Mouse (Mus musculus) retina, adult 2 months (tissue): ENCODE measurements at regions not wholly inside any gene's neighbourhood (a gene's known extent, or its start where the extent isn't known, plus 50 kb on each side); places are given as distances from the start of the nearest gene placed in this dataset.
"Not testable (repeated sequence)": the region's sequence is repeated elsewhere in the genome, so short reads cannot be mapped to it uniquely, and the experiment has no call there.

Experiments
- DNase-seq: peaks from one replicate; pipeline ENCODE4 v3.0.0-alpha.2; 2012; ENCODE audit warnings: low read depth, low spot score

DNA sequence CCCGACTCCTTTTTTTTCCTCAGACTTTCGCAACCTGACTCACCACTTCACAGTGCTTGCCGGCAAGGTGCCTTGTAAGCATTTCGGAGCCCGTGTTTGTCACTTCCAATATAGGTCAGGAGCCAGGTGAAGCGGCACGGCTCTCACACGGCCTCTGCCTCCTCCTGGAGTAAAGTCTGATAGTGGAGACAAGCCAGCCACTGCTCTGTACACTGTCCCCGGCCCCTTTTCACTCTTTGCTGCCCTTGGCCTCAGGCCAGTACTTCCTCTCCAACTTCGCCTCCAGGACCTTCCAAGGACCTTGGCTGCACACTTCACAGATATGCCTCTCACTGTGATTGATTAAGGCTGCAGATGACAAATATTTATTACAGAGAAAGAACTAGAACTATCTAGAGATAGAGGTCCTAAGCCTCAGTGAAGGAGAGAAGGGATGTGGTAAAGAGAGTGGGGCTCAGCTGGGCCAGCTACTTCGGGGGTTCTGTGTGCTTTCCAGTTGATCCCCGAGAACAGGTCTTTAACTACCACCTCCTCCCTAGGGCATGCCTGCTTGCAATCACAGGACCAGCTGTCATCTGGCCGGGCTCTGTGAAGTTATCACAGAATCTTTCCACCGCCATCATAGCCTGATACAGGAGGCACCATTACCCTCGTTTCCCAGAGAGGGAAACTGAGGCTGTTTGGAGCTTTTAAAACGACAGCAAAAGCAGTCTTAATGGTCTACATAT lies 204.2 kb downstream of the Trim29 start:
- DNase-seq, result no peak

DNA sequence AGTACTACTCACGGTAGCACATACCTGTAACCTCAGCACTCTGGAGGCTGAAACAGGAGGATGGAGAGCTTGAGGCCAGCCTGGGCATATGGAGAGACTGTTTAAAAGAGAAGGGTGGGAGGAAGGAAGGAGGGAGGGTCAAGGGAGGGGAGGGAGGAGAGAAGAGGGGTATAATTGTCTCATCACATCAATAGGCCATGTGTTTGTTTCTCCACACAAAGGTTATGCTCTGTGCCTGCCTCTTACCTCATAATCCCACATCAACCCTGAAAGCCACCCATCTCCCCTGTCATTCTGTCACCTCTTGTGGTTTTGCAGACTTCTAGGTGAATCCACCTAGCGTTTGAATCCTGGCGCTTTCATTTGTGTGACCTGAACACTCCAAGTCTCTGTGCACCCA lies 210.3 kb downstream of the Trim29 start:
- DNase-seq, result no peak

DNA sequence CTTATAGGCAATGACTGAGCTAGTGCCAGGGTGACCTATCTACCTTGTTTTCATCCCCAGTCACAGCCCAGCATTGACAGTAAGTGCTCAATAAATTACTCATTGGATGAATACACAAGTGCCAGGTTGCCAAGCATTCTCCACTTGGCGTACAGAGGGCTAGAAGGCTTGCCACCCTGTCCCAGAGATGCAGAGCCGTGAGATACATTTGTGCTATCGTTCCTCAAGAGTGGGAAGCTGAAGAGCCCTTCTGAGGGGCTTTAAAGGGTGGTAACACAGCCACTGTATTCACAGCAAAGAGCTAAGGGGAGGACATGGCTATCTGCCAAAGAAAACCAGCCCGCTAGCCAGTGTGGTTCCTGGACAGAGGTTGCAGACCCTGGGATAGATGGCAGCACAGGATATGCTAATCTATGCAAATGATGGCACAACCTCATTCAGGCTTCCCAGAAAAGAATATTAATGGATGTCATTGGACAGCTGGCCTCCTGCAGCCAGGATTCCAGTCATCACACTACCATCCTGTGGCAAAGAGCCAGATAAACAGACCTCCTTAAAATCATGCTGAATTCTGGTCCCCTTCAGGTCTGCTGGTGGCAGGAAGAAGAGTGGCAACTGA lies 214.4 kb downstream of the Trim29 start:
- no peak for DNase-seq

DNA sequence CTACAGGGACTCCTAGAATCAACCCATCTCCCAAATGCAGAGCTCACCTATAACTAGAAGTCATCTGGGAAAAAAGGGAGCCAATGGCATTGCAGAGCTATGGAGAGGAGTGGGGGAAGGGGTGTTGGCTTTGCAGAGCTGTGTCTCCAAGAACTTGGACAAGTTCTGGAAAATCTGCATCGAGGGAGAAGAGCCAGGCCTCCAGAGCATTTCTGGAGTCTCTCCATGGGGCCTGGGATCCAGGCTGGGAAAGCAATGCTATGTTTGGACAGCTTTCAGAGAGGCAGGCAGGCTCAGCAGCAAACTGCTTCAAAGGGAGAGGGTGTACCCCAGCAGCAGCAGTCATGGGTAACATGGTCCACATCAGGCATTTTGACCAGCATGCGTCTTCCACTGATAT lies 211.6 kb upstream of the Nectin1 start:
- DNase-seq, result no peak

DNA sequence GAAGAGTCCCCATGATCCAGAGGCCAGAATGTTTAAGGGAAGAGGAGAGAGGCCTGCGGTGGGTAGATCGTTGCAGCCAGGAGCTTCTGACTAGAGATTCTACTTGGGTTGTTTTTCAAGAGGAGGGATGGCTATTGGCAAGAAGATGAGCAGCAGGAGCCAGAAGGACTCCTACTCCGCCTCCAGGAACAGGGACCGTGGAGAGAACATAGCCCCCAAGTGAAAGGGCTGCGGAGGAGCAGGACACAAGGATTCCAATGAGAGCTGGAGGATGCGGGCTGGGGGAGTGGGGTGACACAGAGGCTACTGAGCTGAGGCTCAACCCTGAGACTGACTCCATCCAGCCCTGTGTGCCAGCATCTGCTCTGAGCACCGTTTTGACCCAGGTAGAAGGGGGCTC lies 207.8 kb upstream of the Nectin1 start:
- DNase-seq, result no peak

DNA sequence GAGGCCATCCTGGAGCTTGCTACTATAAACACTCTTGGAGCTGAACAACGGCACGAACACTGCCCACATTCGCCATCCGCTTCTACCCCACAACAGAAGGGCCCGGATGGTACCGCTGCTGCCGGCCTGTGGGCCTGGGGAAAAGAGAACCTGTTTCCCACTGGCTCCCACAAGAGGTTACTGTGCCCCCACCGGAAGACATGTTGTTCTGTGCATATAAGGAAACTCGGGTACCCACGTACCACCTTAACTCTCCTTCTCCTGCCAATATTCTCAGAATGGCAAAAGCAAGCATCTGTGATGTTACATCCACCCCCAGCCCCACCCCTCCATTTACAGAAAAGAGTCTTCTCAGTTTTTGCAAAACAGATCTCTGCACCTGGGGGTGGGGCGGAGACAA lies 206.7 kb upstream of the Nectin1 start:
- DNase-seq, result no peak

DNA sequence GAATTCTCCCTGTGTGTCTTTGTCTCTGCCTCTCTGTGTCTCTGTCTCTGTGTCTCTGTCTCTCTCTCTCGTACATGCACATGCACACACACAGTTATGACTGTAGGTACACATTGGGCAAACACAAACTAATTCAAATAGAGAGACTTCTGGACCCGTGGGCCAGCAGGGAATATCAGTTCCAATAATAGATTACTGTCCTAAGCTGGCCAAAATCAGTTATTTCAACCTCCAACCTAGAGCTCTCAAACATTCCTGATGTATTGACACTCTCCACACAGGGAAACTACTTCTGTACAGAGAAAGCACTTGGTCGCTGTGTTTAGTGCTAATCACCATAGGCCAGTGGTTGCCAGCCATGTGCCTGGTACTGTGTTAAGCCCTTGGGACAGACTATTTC lies 203.7 kb upstream of the Nectin1 start:
- no peak for DNase-seq

DNA sequence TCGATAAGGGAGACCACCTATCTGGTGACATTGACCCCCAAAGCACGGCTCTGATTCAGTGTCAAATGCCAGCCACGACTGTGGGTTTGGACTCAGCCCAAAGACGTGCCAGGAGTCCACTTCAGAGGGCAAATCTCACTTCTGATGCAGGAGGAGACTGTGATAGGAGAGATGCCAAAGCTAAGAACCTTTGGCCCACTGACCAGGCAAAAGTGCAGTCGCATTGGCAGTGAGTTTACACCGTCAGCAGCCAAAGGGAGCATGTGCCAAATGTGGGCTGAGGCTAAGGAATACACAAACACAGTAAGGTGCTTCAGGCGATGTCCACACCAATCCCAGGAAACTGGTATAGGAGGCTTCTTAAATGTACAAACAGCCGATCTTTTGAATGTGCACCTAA lies 202.6 kb upstream of the Nectin1 start:
- DNase-seq, result no peak

DNA sequence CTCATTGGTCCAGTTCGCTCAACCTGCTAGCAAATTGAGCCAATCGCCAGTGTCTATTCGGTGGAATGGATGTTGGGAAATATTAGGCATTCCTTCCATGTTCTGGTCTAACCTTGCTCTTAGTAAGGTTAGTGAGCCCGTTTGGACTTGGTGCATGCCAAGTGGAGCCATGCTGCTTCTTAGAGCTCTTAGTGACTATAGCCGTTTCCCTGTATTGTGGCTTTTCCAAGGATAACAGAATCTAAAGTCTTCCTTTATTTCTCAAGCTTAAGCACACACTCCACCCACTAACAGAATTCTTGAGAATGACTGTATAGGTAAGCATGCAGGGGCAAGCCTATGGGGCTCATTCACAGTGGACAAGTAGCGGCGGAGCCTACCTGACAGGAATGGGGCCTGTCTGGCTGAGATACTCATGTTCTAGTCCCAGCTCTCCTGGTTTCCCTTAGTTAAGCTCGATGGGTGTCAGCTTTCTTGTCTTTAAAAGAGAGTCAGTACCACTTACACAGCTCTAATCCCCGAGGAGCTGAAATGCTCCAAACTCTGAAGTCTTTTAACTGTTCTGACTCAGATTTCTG lies 201.6 kb upstream of the Nectin1 start:
- DNase-seq, result no peak

DNA sequence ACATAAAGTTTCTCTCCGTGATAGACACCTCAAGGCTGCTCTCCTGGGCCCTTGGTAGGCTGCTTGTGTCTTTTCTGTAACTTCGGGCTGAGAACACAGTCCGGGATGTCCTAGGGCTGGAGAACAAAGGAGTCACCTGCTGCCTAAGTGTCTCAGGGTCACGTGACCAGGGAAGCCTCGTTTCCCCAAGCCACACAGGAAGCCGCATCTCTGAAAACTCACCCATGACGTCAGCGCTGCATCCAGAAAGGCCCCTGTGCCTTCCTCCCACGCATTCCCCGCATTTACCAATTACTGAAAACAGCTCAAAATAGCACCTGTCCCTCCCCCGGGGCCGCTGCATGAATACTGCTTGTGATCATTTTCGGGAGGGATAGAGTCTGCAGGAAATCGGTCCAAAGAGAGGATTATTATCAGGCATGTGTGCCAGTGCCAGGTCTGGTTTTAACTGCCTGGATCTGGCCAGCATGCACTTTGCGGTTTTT lies 198.7 kb upstream of the Nectin1 start:
- DNase-seq, result no peak

DNA sequence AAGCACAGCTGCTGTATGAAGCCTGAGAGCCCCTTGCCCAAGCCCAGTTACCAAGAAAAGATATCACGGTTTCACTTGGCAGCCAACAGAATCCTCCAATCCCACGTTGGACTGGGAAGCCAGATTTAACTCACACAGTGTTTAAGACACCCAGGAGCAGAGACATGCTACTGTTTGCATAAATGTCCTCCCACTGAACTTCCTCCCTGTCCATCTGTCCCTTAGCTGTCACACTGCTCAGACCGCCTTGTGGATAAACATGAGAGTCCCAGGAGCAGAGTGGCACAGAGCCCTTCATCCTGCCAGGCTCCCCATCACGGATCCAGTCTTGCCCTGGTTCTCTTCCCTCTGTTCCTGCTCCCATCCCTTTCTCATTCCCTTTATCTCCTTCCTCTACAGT lies 194.9 kb upstream of the Nectin1 start:
- no peak for DNase-seq

DNA sequence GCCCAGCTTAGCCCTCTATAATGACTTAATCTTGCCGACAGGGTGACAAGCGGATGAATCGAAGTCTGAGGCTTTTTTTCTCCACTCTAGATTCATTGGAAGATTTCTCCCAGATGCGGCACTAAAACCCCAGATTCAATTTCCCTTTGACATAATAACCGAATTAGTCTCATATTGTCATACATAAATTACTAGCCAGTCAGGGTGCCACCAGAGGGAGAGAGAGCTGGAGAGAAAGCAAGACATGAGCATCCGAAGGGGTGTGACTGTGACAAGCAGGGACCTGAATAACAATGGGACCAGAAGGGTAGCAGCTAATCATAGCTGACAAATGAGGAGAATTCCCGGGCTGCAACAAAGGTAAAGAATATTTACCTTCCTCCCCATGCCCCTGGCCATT lies 194.5 kb upstream of the Nectin1 start:
- DNase-seq, result no peak

DNA sequence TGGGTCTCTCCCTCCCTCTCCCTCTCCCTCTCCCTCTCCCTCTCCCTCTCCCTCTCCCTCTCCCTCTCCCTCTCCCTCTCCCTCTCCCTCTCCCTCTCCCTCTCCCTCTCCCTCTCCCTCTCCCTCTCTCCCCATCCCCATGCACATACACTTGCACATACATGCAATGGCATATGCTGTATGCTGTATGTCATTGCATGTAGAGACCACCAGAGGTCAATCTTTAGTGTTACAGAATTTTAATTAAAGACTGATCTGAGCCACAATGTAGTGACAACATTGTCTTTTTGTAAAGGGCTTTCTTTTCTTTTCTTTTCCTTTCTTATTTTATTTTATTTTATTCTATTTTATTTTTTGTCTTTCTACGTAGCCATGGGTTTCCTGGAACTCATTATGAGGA lies 191.0 kb upstream of the Nectin1 start:
- DNase-seq, result not testable (repeated sequence)

DNA sequence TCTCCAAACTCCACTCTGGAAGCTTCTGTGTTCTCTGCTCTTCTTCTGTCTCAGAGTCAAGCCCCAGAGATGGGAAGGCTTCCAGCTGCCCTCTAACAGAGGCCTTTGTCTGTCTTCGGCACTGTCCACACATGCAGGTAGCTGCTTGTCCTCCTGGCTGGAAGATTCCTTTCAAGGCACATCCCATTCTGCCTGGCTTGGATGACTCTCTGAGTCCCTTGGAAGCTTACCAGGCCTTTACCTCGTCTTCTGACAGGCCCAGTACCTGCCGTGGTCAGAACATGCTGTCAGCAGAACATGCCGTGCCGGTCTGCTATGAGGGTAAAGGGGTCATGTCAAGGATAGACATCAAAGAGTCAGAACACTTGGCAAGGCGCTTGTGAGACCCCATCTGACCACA lies 181.8 kb upstream of the Nectin1 start:
- no peak for DNase-seq

DNA sequence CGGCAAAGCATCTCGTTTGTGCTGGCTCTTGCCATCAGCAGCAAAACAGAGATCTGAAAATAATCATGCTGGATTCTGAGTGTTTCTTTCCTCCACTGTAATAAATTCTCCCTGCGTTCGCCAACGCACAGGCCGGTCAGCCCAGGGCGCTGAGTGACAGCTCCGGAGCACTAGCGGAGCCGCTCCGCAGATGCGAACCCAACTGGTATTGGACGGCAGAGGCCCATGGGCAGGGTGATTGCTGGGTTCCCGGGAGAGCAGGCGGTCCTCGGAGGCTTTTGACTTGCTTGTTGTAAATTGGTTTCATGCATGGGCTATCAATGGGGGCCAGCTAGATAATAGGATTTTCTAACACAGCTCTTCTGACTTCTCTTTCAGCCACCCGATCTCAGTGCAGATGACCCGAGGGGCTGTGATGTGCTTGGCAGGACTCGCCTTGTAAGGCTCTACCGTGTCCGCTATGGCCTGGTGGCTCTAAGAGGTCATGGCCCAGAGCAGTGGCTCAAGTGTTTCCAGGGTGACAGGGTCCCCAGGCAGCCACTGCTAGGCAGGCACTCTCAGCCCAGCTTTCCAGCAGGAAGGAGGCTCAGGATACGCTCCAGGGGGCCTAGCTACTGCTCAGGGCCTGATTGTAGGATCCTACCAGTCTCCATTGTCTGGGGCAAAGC lies 179.4 kb upstream of the Nectin1 start:
- no peak for DNase-seq

DNA sequence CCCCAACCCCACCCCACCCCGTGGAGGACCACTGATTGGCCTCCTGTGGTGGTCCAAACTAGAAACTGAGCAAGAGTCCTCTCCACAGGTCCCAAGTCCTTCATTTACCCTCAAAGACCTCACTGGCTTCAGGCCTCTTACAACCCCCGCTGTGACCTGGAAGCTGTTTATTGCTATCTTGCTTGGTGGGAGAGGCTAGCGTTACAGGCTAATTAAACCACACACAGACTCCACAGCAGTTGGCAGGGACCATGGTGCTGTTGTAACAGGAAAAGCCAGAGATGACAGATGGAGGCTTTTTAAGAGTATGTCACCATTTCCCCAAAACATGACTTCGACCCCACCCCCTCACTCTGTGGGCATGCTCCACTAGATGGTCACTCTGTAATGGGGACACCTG lies 174.9 kb upstream of the Nectin1 start:
- no peak for DNase-seq

DNA sequence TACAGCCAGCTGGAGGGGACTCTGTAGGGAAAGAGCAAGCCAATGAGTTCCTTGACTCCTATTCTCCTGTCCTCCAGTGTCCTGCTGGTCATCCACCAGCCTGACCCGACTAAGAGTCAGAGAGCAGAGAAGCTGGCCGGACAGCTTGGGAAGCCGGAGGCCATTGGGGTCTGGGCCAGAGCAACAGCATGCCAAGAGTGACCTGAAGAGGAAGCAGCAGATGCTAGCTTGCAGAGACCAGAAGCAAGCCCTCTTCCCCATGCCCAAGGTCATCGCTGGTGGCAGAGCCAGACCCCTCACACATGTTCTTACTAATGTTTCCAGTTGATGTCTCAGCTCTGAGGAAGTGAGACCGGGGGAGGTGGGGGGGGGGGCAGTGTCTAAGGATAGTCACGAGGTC lies 172.7 kb upstream of the Nectin1 start:
- no peak for DNase-seq

DNA sequence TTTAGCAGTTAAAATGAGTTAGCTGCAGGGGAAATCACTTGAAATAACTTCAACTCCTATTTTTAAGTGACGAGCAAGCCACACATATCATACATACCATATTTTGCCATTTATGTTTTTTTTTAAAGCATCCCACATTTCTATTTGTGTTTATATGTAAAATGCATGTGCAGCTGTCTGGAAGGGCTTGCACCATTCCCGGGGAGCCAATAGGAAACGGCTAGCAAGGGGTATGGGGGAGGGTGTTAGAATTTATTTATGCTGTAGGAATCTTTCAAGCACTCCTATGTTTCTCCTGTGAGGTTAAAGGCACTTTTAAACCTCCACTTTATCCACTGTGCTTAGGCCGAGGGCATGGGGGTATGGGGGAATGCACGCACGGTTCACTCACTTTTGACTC lies 168.1 kb upstream of the Nectin1 start:
- no peak for DNase-seq

DNA sequence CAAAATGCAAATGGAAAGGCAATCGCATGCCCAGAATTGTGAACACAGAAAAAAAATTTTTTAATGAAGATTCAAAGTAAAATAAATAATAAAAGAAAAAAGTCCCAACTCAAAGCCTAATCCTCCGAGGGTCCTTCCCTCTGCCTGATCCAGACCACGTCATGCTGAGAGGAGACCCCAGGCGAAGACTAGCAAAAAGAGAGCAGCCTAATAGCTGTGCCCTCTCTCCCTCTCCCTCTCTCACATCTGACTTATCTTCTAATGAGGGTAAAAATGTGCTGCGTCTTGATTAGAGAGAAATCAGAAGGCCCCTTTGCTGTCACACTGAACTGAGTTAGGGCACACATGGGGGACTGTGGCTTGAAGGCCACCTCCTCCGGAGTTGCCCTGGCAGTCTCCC lies 163.1 kb upstream of the Nectin1 start:
- no peak for DNase-seq

DNA sequence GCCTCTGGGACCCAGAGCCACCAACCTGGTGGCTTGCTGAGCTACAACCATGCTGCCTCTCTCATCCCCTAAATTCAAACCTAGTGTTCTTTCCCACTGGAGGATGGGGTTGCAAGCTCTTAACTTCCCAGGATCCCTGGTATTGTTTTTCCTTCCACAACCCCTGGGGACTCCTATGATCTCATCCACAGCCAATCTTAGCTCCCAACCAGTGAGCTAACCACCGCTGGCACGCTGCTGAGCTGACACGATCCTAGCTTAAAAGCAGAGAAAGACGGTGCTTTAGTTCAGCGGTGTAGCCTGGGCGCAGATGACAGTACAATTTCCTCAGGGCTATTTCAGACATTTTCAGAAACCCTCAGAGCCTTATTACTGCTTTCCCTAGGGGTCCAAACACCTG lies 158.2 kb upstream of the Nectin1 start:
- no peak for DNase-seq

DNA sequence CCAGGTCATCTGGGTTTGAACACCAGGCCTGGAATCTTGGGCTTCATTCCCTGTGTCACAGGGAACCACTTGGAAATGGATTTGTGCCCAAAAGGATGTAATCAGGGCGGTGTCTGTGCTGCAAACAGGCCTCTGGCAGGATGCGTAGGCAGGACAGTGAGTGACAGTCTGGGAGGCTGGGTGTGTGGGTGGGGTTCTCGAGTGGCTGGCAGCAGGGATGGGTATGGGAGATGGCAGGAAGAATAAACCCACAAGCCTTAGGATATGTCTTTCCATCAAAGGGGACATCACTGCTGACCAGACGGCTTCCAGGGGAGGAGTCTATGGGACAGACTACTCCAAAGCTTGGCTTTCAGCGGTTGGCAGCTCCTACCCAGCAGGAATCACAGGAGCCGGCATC lies 150.5 kb upstream of the Nectin1 start:
- DNase-seq, result no peak

DNA sequence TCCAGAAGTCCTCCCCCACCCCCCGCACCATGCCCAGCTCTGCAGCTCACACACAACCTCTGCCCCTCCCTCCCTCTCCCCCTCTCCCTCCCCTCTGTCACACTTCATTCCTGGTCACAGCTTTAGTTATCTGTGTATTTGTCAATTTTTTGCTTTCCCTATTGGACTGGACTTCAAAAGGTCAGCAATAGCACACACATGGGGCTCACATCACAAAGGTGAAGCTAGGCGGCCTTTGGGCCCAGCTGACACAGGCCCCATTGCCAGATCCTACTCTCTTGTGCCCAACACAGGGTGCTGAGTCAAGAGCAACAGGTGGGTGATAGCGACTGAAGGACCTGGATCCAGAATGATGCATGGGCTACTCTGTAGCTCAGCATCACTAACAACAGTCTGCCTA lies 149.0 kb upstream of the Nectin1 start:
- no peak for DNase-seq

DNA sequence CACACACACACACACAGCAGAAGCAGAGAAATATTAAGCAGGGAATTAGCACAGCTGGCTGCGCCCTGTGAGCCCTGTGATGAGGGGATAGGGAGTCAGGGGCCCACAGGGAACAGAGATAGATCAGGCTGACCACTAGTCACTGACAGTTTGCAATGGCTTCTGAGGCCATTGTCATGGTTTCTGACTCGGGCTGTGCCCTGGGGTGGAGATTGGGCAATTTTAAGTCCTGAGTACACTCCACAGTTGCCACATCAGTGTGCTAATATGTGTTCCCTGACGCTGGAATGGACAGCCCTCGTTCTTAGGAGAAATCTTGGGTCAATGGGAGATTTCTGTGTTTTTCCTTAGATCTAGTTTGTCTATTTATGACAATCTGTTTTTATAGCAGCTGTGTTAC lies 148.3 kb upstream of the Nectin1 start:
- DNase-seq, result no peak
